Mouse (Mus musculus): ENCODE data around the gene Mrps18c. TPM values are rescaled to one million over a fixed set of nuclear protein-coding genes. Genes with fewer than 3 reads are reported as not detected.

Mrps18c gene
- polyA plus RNA-seq (2012; rRNA removed) = 39.8 and 43.1 TPM in 2 replicates

GRCm38 (mm10) chr5:100798165-100798860 is at the start of gene Mrps18c, which contains the start of gene Helq:
Gene Mrps18c, plus strand, starts transcription at chr5:100798627.
Gene Helq, minus strand, starts transcription at chr5:100798598.
- TF ChIP-seq POLR2A (IDR thresholded peaks at IDR 0.05; ENCODE audit: extremely low read depth, insufficient read depth, low read length) = peak; percentile 74
- no peak for TF ChIP-seq CTCF (IDR thresholded peaks at IDR 0.05; ENCODE audit: extremely low read depth, insufficient read depth, low read length)
- Histone ChIP-seq H3K27ac (ENCODE audit: insufficient read depth, low read length) (no peak within 1 kb of the TSS), H3K4me1 (ENCODE audit: control insufficient read depth, insufficient read depth, low read length) (peaks cover 1% of the 10 kb centered on the region; the same call in 1 of the 2 replicates), H3K4me3 (ENCODE audit: insufficient read depth, low read length) (peak within 1 kb of the TSS; percentile 75)

DNA sequence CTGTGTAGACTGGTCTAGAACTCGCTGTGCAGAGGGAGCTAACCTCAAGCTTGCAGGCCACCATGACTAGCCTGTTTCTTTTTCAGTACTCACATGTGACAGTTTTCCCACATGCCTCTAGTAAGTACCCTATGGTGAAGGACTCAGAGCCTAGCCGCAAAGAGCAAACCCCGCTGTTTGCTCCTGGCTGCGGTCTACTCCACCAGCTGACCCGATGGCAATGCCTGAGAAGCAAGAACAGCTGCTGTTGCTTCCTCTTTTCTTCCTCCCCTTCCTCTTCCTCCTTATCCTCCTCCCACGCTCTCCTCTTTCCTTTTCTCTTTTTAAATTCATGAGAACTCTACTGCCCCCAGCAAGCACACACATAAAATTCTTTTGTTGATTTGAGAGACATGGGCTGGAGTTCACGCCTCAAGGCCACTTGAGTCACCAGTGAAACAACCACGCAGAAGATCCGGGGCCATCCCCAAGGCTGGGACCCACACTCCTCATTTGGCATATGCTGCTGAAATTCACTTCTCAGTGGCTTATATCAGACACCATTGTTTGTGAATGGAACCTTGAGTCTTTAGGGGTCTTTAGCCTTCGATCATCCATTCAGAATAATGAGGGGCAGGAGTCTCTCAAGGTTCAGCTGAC is 47.7 kb upstream of the Mrps18c start:
- Histone ChIP-seq H3K4me3 (ENCODE audit: insufficient read depth, low read length) (no peak overlapping the region), H3K4me1 (ENCODE audit: control insufficient read depth, insufficient read depth, low read length) (no peaks in the 10 kb centered on the region)
- TF ChIP-seq CTCF (IDR thresholded peaks at IDR 0.05; ENCODE audit: extremely low read depth, insufficient read depth, low read length) = no peak
- no peak for TF ChIP-seq POLR2A (IDR thresholded peaks at IDR 0.05; ENCODE audit: extremely low read depth, insufficient read depth, low read length)

GRCm38 (mm10) chr5:100751655-100752054 is 46.8 kb upstream of the Mrps18c start:
- TF ChIP-seq POLR2A (IDR thresholded peaks at IDR 0.05; ENCODE audit: extremely low read depth, insufficient read depth, low read length) (no peak), CTCF (IDR thresholded peaks at IDR 0.05; ENCODE audit: extremely low read depth, insufficient read depth, low read length) (no peak)
- Histone ChIP-seq H3K4me3 (ENCODE audit: insufficient read depth, low read length) (no peak overlapping the region), H3K4me1 (ENCODE audit: control insufficient read depth, insufficient read depth, low read length) (no peaks in the 10 kb centered on the region), H3K27ac (ENCODE audit: insufficient read depth, low read length) (no peak overlapping the region)

More for the DNA sequence above, 47.7 kb upstream of the Mrps18c start:
- no peak overlapping the region for H3K27ac ChIP-seq (ENCODE audit: insufficient read depth, low read length)

DNA sequence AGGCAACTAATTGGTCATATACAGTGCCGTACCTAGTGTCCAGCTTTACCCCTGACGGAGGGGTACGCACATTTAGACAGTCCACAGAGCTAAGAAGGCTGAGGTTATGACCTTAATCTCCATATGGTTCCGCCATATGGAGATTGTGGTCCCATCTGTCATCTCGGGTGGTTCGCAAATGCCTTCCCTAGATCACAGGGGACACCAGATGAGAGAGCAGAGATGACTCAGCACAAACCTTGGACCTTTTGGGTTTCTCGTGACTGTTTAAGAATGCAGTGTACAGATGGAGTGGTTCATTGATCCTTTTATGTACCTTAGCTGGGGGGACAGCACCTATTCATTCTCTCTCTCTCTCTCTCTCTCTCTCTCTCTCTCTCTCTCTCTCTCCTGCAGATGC is 45.0 kb upstream of the Mrps18c start:
- Histone ChIP-seq H3K4me3 (ENCODE audit: insufficient read depth, low read length) (no peak overlapping the region), H3K4me1 (ENCODE audit: control insufficient read depth, insufficient read depth, low read length) (no peaks in the 10 kb centered on the region), H3K27ac (ENCODE audit: insufficient read depth, low read length) (no peak overlapping the region)
- no peak for TF ChIP-seq CTCF (IDR thresholded peaks at IDR 0.05; ENCODE audit: extremely low read depth, insufficient read depth, low read length)
- no peak for TF ChIP-seq POLR2A (IDR thresholded peaks at IDR 0.05; ENCODE audit: extremely low read depth, insufficient read depth, low read length)

DNA sequence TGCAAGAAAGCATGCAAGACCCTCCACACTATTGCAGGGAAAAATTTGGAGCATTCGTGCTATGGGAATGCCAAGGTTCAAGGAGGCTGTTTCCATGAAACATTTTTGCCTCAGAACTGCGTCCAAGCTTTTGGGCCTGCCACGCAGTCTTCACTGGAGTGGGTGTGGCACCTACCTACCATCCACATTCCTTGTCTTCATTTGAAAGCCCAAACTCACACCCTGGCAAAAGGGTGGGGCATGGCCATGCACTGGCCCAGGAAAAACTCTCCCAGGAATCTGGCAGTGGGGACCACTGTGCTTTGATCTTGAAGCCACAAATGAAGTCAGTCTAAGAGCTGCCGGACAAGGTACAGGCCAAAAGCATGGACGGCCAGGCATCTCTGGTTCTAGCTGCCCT is 40.3 kb upstream of the Mrps18c start:
- Histone ChIP-seq H3K4me1 (ENCODE audit: control insufficient read depth, insufficient read depth, low read length) (no peaks in the 10 kb centered on the region), H3K27ac (ENCODE audit: insufficient read depth, low read length) (no peak overlapping the region)
- TF ChIP-seq POLR2A (IDR thresholded peaks at IDR 0.05; ENCODE audit: extremely low read depth, insufficient read depth, low read length) (no peak), CTCF (IDR thresholded peaks at IDR 0.05; ENCODE audit: extremely low read depth, insufficient read depth, low read length) (no peak)

DNA sequence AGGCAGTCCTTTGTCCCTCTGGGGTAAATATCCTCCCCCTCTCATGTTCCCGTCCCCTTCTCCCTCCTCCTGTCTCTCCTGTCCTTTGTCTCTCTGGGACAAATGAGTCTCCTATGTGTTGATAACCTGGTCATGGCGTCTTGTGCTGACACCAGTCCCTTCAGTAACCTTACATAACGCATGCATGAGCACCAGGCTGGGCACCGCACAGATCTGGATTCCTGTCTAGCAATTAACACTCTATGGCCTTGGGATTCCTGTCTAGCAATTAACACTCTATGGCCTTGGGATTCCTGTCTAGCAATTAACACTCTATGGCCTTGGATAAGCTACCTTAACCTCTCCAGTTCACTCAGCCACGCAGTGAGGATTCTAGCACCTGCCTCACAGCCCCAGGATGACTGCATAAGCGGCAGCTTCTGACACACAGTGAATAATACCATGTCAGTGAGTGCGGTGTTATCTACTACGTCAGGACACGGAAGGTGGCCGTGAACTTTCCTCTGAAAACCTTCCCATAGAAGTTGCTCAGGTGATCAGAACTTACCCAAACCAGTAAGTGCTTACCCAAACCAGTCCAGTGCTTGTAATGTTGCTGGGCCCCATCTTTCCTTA is 38.3 kb upstream of the Mrps18c start:
- H3K4me3 ChIP-seq (ENCODE audit: insufficient read depth, low read length) = no peak overlapping the region
- H3K4me1 ChIP-seq (ENCODE audit: control insufficient read depth, insufficient read depth, low read length) = no peaks in the 10 kb centered on the region
- TF ChIP-seq POLR2A (IDR thresholded peaks at IDR 0.05; ENCODE audit: extremely low read depth, insufficient read depth, low read length) = no peak
- TF ChIP-seq CTCF (IDR thresholded peaks at IDR 0.05; ENCODE audit: extremely low read depth, insufficient read depth, low read length) = no peak
- no peak overlapping the region for H3K27ac ChIP-seq (ENCODE audit: insufficient read depth, low read length)

More for the DNA sequence above, 40.3 kb upstream of the Mrps18c start:
- no peak overlapping the region for H3K4me3 ChIP-seq (ENCODE audit: insufficient read depth, low read length)

DNA sequence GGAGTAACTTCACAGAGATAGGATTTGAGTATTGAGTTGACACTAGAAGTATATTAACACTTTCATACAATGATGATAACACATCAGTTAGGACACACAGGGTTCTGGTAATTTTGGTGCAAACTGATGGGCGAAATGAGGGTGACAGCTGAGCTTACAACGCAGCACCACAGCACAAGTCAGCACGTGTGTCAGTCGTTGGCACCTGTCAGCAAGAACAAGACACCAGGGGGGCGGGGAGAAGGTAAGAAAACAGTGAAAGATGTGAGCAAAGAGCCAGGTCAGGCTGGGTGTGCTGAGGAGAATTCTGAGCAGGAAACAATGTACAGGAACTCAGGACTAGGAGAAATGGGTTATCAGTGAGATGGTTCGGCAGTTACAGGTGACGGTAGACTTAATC is 36.7 kb upstream of the Mrps18c start:
- Histone ChIP-seq H3K27ac (ENCODE audit: insufficient read depth, low read length) (no peak overlapping the region), H3K4me3 (ENCODE audit: insufficient read depth, low read length) (no peak overlapping the region), H3K4me1 (ENCODE audit: control insufficient read depth, insufficient read depth, low read length) (no peaks in the 10 kb centered on the region)
- TF ChIP-seq POLR2A (IDR thresholded peaks at IDR 0.05; ENCODE audit: extremely low read depth, insufficient read depth, low read length) (no peak), CTCF (IDR thresholded peaks at IDR 0.05; ENCODE audit: extremely low read depth, insufficient read depth, low read length) (no peak)

- TF ChIP-seq POLR2A (IDR thresholded peaks at IDR 0.05; ENCODE audit: extremely low read depth, insufficient read depth, low read length) = no peak
- no peak for TF ChIP-seq CTCF (IDR thresholded peaks at IDR 0.05; ENCODE audit: extremely low read depth, insufficient read depth, low read length)
- Histone ChIP-seq H3K27ac (ENCODE audit: insufficient read depth, low read length) (no peak overlapping the region), H3K4me3 (ENCODE audit: insufficient read depth, low read length) (no peak overlapping the region), H3K4me1 (ENCODE audit: control insufficient read depth, insufficient read depth, low read length) (0 out of 2 replicates have a peak, but pooled peaks cover 1% of the 10 kb centered on the region)
Measured at GRCm38 (mm10) chr5:100766026-100766425, 32.4 kb upstream of the Mrps18c start.

- TF ChIP-seq CTCF (IDR thresholded peaks at IDR 0.05; ENCODE audit: extremely low read depth, insufficient read depth, low read length) = no peak
- TF ChIP-seq POLR2A (IDR thresholded peaks at IDR 0.05; ENCODE audit: extremely low read depth, insufficient read depth, low read length) = no peak
- no peak overlapping the region for H3K4me3 ChIP-seq (ENCODE audit: insufficient read depth, low read length)
- 0 out of 2 replicates have a peak, but pooled peaks cover 1% of the 10 kb centered on the region for H3K4me1 ChIP-seq (ENCODE audit: control insufficient read depth, insufficient read depth, low read length)
- no peak overlapping the region for H3K27ac ChIP-seq (ENCODE audit: insufficient read depth, low read length)
Measured at GRCm38 (mm10) chr5:100771575-100771974, 26.9 kb upstream of the Mrps18c start.

All from cortical plate, adult 2 months (tissue).